Mouse (Mus musculus) CH12F3 (cell line): ENCODE data around the gene Ckmt2.

Experiments used
- in situ Hi-C: fragments of 300-500 bp; cut with MboI; formaldehyde crosslinking; loops from 2 replicates; pipeline ENCODE4 v1.14.3; 2020; ENCODE audit warnings: low sequenced_read_pairs

Ckmt2 gene

DNA sequence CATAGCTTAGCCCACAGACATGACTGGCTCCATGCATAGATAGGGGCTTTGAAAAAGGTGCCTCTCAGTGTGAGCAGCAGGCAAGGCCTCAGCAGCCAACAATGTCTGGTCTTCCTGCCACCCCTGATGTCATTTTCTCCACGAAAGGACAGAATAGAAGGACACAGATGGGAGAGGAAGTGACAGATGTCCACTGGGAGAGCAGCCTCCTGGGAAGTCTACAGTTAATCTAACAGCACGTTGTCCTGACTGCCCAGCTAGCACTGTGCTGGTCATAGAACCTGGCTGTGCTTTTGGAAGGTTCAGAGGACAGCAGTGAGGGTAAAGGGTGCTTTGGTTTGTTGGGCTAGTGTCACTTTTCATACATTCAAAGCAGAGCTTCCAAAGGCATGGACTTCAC is 1.1 kb downstream of the Ckmt2 start:
- in situ Hi-C loops, result loop anchor here (25.0 kb wide), 1 partner anchor 612 kb away; the partner anchor contains the start of gene Fam151b

DNA sequence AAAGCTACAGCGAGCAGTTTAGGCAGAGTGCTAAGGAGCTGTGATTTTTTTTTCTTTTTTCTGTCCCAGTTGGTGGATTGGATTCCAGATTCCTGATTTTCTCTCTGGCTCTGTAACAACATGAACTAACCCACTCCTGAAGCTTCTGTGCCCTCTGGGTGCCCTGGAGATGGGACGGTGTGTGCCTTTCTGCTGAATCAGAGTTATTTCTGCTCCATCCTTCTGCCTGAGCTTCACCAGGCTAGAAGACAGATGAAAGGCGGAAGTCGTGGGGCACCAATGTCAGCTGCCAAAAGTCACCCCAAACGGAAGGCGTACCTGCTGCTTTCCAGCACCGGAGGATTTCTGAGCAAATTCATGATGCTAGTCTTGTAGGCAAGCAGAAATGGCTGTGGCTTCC is 2.1 kb downstream of the Ckmt2 start:
- in situ Hi-C loops, result no loop called here

DNA sequence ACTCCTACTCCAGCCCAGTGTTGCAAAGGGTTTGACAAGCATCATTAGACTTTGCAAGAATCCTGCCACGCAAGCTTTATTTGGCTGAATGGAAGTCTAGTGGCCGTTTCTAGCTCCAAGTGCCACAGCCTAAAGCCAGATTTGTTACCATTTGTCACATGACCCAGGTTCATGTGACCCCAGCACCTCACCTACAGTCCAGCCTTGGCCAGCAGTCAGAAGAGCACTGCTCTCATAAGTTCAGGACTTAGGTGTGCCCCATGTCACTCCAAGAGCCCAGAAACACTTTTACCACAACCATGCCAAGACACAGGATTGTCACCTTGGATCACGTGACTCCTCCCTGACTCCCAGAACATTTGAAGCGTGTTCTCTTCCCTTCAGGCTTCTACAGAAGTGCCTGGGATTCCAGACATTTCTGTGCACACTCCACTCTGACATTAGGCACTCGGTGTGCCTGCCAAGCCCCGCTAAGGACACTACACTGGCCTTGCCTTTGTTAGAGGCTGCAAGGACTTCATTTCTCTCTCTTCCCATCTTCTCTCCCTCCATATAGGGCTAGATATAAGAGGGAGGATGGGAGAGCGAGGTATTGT is 2.9 kb downstream of the Ckmt2 start:
- in situ Hi-C loops, result no loop called here

DNA sequence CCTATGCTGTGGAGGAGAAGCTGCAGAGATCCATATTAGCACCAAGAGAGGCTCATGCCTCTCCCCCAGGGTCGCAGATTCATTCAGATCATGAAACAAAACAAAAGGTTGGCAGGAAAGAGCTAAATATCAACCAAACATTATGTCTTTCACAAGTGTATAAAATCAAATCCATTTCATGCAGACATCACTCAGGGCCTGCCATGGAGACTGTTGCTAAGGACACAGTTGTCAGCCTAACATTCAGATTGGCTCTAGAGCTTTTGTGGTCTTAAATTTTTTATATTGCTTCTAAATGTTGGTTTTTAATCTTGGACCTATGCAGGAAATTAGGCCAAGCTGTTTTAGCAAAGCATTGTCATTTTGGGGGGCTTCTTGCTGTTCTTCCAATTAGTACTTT is 8.1 kb downstream of the Ckmt2 start:
- in situ Hi-C loops, result no loop called here

- in situ Hi-C loops, result no loop called here
These were observed 17.9 kb downstream of the Ckmt2 start for GRCm38 (mm10) chr13:91858835-91859234.

GRCm38 (mm10) chr13:91857427-91857826 is 19.3 kb downstream of the Ckmt2 start:
- in situ Hi-C loops, result no loop called here

DNA sequence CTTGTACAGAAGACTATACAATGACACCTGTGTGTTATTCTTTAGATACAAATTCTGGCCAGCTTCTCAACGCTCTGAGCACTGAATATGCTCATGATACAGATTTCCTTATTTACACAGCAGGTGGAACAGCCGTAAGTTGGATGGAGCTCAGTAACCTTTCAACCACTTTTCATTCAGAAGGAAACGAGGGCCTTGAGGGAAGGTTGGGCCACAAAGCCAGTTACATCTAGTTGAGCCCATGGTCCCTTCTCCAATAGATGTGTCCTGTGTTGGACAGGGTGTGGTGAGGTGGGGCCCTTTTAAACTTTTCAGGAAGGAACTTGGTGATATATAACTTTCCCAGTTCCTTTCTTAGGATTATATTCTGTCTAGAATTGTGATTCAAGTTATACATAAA is 22.3 kb downstream of the Ckmt2 start:
- in situ Hi-C loops, result no loop called here

- in situ Hi-C loops, result no loop called here
These were observed 48.8 kb downstream of the Ckmt2 start for GRCm38 (mm10) chr13:91827876-91828275.

DNA sequence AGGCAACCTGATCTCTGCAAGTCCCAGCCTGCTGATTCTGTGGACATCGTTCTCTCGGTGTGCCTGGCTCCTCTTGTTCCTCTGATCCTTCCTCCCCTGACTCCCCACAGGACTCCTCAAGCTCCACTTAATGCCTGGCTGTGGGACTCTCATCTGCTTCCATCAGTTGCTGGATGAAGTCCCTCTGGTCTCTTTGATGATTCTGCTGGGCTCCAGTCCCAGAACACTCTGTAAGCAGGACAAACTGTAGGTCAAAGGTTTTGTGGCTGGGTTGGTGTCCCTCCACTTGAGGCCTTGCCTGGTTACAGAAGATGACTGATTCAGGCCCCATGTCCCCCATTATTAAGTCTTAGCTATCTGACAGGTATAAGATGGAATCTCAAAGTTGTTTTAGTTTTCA is 50.6 kb downstream of the Ckmt2 start:
- in situ Hi-C loops, result no loop called here

- in situ Hi-C loops, result no loop called here
These were observed 51.7 kb downstream of the Ckmt2 start for GRCm38 (mm10) chr13:91824845-91825550.

DNA sequence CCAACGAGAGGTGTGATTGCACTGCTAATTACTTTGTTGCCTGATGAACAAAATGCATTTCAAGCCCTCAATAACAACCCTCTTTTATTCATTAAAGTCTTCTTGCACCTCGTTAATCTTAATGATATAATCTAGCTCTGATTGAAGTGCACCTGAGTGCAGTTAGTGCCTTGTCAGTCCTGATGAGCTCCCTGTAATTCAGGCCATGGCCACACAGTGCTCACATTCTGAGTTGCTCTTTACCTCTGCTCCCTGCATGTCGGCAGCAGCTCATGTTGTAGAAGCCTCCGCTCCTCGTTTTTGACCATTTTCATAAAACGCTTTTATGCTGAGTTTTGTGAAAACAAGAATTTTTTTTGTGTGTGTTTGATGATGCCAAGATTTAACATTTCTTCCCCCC is 53.0 kb downstream of the Ckmt2 start:
- in situ Hi-C loops, result no loop called here

DNA sequence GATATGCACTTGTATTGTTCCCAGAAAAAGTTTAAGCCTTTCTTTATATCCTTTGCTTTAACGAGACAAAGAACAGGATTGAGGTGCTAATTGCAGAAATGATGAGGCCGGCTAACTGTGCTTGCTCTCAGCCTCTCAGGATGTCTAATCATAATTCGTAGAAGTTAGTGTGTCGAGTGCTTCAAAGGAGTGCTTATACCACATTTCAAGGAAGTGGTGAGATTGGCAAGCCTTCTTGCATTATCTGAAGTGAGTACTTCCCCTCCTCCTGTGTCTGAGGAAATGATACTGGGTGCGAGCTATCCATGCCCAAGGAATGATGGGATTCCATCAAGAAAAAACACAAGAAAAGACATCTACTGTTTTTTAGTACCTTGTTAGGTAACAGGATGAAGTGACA is 62.0 kb downstream of the Ckmt2 start:
- in situ Hi-C loops, result no loop called here

- in situ Hi-C loops, result no loop called here
These were observed 67.2 kb downstream of the Ckmt2 start for GRCm38 (mm10) chr13:91809476-91809875.

DNA sequence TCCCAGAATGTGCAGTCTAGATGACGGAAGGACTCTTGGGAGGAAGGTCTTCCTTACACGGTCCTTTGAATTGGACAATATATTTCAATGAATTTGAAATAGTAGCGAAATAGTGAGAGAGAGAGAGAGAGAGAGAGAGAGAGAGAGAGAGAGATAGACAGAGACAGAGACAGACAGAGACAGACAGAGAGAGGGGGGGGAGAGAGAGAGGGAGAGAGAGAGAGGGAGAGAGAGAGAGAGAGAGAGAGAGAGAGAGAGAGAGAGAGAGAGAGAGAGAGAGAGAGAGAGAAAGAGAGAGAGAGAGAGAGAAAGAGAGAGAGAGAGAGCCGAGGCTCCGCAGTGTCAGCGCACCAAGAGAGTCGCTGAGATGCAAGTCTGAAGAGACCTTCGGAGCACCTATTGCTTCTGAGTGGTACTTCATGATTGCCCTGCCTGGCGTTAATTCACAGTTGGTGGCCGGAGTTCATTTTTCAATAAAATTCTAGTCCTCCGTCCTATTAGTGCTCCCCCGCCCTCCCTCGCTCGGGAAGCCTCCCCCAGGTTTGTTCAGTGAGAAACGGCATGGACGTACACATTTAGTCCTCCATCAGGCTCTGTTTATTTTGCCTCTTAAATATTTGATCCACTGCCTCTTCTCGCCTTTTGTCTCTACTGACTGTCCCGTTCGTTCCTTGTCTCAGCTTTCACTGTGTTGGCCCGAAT is 68.7 kb downstream of the Ckmt2 start:
- in situ Hi-C loops, result no loop called here

- in situ Hi-C loops, result no loop called here
These were observed 69.4 kb downstream of the Ckmt2 start, which contains the start of gene Zcchc9 for GRCm38 (mm10) chr13:91807155-91807839. TSS of gene Zcchc9 (minus strand) at chr13:91807705.
